Mouse (Mus musculus): Measurements from ENCODE around the gene Aqp9.
A peak's percentile ranks its signal among the peaks of the same experiment; 100 is the strongest.

Aqp9 gene

GRCm38 (mm10) chr9:71185285-71185684 is 16.8 kb upstream of the Aqp9 start:
- no peaks in the 10 kb centered on the region for H3K27me3 ChIP-seq (ENCODE audit: control insufficient read depth, insufficient read depth, low read length, poor library complexity, severe bottlenecking)
- H3K36me3 ChIP-seq (ENCODE audit: control insufficient read depth, insufficient read depth, low read length, poor library complexity, severe bottlenecking) = no peaks in the 10 kb centered on the region
- no peak for DNase-seq (ENCODE audit: low read depth, low spot score)

- no peaks in the 10 kb centered on the region for H3K36me3 ChIP-seq (ENCODE audit: control insufficient read depth, insufficient read depth, low read length, poor library complexity, severe bottlenecking)
- no peak for DNase-seq (ENCODE audit: low read depth, low spot score)
- no peaks in the 10 kb centered on the region for H3K27me3 ChIP-seq (ENCODE audit: control insufficient read depth, insufficient read depth, low read length, poor library complexity, severe bottlenecking)
Observed at GRCm38 (mm10) chr9:71179964-71180700, 11.7 kb upstream of the Aqp9 start.

GRCm38 (mm10) chr9:71179276-71179896 is 10.9 kb upstream of the Aqp9 start:
- Histone ChIP-seq H3K36me3 (ENCODE audit: control insufficient read depth, insufficient read depth, low read length, poor library complexity, severe bottlenecking) (no peaks in the 10 kb centered on the region), H3K27me3 (ENCODE audit: control insufficient read depth, insufficient read depth, low read length, poor library complexity, severe bottlenecking) (no peaks in the 10 kb centered on the region)
- no peak for DNase-seq (ENCODE audit: low read depth, low spot score)

- no peaks in the 10 kb centered on the region for H3K27me3 ChIP-seq (ENCODE audit: control insufficient read depth, insufficient read depth, low read length, poor library complexity, severe bottlenecking)
- no peak for DNase-seq (ENCODE audit: low read depth, low spot score)
- H3K36me3 ChIP-seq (ENCODE audit: control insufficient read depth, insufficient read depth, low read length, poor library complexity, severe bottlenecking) = no peaks in the 10 kb centered on the region
Observed at GRCm38 (mm10) chr9:71175686-71176085, 7.2 kb upstream of the Aqp9 start.

- Histone ChIP-seq H3K27me3 (ENCODE audit: control insufficient read depth, insufficient read depth, low read length, poor library complexity, severe bottlenecking) (no peaks in the 10 kb centered on the region), H3K36me3 (ENCODE audit: control insufficient read depth, insufficient read depth, low read length, poor library complexity, severe bottlenecking) (no peaks in the 10 kb centered on the region)
- no peak for DNase-seq (ENCODE audit: low read depth, low spot score)
Observed at GRCm38 (mm10) chr9:71174316-71174975, 6.0 kb upstream of the Aqp9 start.

GRCm38 (mm10) chr9:71173533-71173932 is 5.1 kb upstream of the Aqp9 start:
- DNase-seq (ENCODE audit: low read depth, low spot score) = no peak
- H3K36me3 ChIP-seq (ENCODE audit: control insufficient read depth, insufficient read depth, low read length, poor library complexity, severe bottlenecking) = no peaks in the 10 kb centered on the region
- H3K27me3 ChIP-seq (ENCODE audit: control insufficient read depth, insufficient read depth, low read length, poor library complexity, severe bottlenecking) = no peaks in the 10 kb centered on the region

- Histone ChIP-seq H3K36me3 (ENCODE audit: control insufficient read depth, insufficient read depth, low read length, poor library complexity, severe bottlenecking) (no peaks in the 10 kb centered on the region), H3K27me3 (ENCODE audit: control insufficient read depth, insufficient read depth, low read length, poor library complexity, severe bottlenecking) (no peaks in the 10 kb centered on the region)
- no peak for DNase-seq (ENCODE audit: low read depth, low spot score)
Observed at GRCm38 (mm10) chr9:71167473-71168215, 838 bp downstream of the Aqp9 start.

- no peak for DNase-seq (ENCODE audit: low read depth, low spot score)
- Histone ChIP-seq H3K36me3 (ENCODE audit: control insufficient read depth, insufficient read depth, low read length, poor library complexity, severe bottlenecking) (no peaks in the 10 kb centered on the region), H3K27me3 (ENCODE audit: control insufficient read depth, insufficient read depth, low read length, poor library complexity, severe bottlenecking) (no peaks in the 10 kb centered on the region)
Observed at GRCm38 (mm10) chr9:71166871-71167465, 1.5 kb downstream of the Aqp9 start.

- H3K27me3 ChIP-seq (ENCODE audit: control insufficient read depth, insufficient read depth, low read length, poor library complexity, severe bottlenecking) = no peaks in the 10 kb centered on the region
- no peak for DNase-seq (ENCODE audit: low read depth, low spot score)
- no peaks in the 10 kb centered on the region for H3K36me3 ChIP-seq (ENCODE audit: control insufficient read depth, insufficient read depth, low read length, poor library complexity, severe bottlenecking)
Observed at GRCm38 (mm10) chr9:71166019-71166705, 2.3 kb downstream of the Aqp9 start.

- Histone ChIP-seq H3K27me3 (ENCODE audit: control insufficient read depth, insufficient read depth, low read length, poor library complexity, severe bottlenecking) (no peaks in the 10 kb centered on the region), H3K36me3 (ENCODE audit: control insufficient read depth, insufficient read depth, low read length, poor library complexity, severe bottlenecking) (no peaks in the 10 kb centered on the region)
- no peak for DNase-seq (ENCODE audit: low read depth, low spot score)
Observed at GRCm38 (mm10) chr9:71165510-71165909, 3.0 kb downstream of the Aqp9 start.

GRCm38 (mm10) chr9:71165061-71165460 is 3.4 kb downstream of the Aqp9 start:
- peak; percentile 25 for DNase-seq (ENCODE audit: low read depth, low spot score)
- Histone ChIP-seq H3K27me3 (ENCODE audit: control insufficient read depth, insufficient read depth, low read length, poor library complexity, severe bottlenecking) (no peaks in the 10 kb centered on the region), H3K36me3 (ENCODE audit: control insufficient read depth, insufficient read depth, low read length, poor library complexity, severe bottlenecking) (no peaks in the 10 kb centered on the region)

GRCm38 (mm10) chr9:71164353-71164752 is 4.1 kb downstream of the Aqp9 start:
- H3K27me3 ChIP-seq (ENCODE audit: control insufficient read depth, insufficient read depth, low read length, poor library complexity, severe bottlenecking) = no peaks in the 10 kb centered on the region
- H3K36me3 ChIP-seq (ENCODE audit: control insufficient read depth, insufficient read depth, low read length, poor library complexity, severe bottlenecking) = no peaks in the 10 kb centered on the region
- no peak for DNase-seq (ENCODE audit: low read depth, low spot score)

GRCm38 (mm10) chr9:71162858-71163740 is 5.4 kb downstream of the Aqp9 start:
- no peak for DNase-seq (ENCODE audit: low read depth, low spot score)
- Histone ChIP-seq H3K27me3 (ENCODE audit: control insufficient read depth, insufficient read depth, low read length, poor library complexity, severe bottlenecking) (no peaks in the 10 kb centered on the region), H3K36me3 (ENCODE audit: control insufficient read depth, insufficient read depth, low read length, poor library complexity, severe bottlenecking) (no peaks in the 10 kb centered on the region)
